Mouse (Mus musculus) heart, postnatal 0 days (tissue): ENCODE measurements around the gene March1.

Experiments
- CTCF ChIP-seq: IDR thresholded peaks from 2 replicates; pipeline ENCODE4 v1.5.1; 2016; ENCODE audit warnings: antibody characterized with exemption, control low read depth, low read depth
- EP300 ChIP-seq: IDR thresholded peaks from 2 replicates; pipeline ENCODE4 v1.6.1; 2016; ENCODE audit warnings: antibody characterized with exemption, low read depth

GRCm38 (mm10) chr8:66270116-66270515 lies 652.4 kb downstream of the March1 start:
- TF ChIP-seq CTCF: no peak
- TF ChIP-seq EP300: no peak
